Mouse (Mus musculus): ENCODE data around the gene Itpkc. TPM values are rescaled to one million over a fixed set of nuclear protein-coding genes. Genes with fewer than 3 reads are reported as not detected.

Gene Itpkc
- polyA plus RNA-seq, 1 experiment: 4.1 TPM

- Histone ChIP-seq H3K27ac (ENCODE audit: control insufficient read depth, insufficient read depth, low read depth, low read length) (no peak within 1 kb of the TSS), H3K4me1 (ENCODE audit: control insufficient read depth, insufficient read depth, low read length) (peaks cover 10% of the 10 kb centered on the region), H3K4me3 (ENCODE audit: control insufficient read depth, low read depth, low read length) (no peak within 1 kb of the TSS), H3K27me3 (ENCODE audit: control insufficient read depth, insufficient read depth, low read length) (no peaks in the 10 kb centered on the region), H3K36me3 (ENCODE audit: control insufficient read depth, insufficient read depth, low read length) (no peaks in the 10 kb centered on the region)
- TF ChIP-seq POLR2A (IDR thresholded peaks at IDR 0.05; ENCODE audit: control insufficient read depth, low read depth, low read length) (no peak), CTCF (IDR thresholded peaks at IDR 0.05; ENCODE audit: control insufficient read depth, insufficient read depth, insufficient replicate concordance, low read depth, low read length) (no peak)
Observed at GRCm38 (mm10) chr7:27180837-27181695, 47.4 kb downstream of the Itpkc start, which contains the start of the genes Gm21983 and Mia. Gene Gm21983 (minus strand): TSS chr7:27181086. Gene Mia (minus strand): TSS chr7:27181157.

DNA sequence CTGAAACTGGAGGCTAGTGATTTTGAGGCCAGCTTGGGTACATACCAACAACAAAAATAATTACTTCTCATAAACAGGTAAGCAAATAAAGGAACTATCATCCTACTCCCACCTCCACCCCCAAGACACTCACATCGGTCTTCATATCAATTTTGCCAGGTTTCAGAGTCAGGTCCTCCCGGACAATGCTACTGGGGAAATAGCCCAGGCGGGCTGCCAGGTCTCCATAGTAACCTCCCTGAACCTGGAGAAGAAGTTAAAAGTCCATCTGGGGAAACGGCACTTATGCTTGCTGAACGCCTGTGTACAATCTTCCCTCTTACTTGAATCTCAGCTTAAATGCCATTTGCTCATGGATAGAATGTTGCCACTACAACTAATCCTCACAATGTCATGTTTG lies 48.4 kb downstream of the Itpkc start:
- H3K4me3 ChIP-seq (ENCODE audit: control insufficient read depth, low read depth, low read length): no peak overlapping the region
- peaks cover 10% of the 10 kb centered on the region for H3K4me1 ChIP-seq (ENCODE audit: control insufficient read depth, insufficient read depth, low read length)
- TF ChIP-seq CTCF (IDR thresholded peaks at IDR 0.05; ENCODE audit: control insufficient read depth, insufficient read depth, insufficient replicate concordance, low read depth, low read length): no peak
- no peak for TF ChIP-seq POLR2A (IDR thresholded peaks at IDR 0.05; ENCODE audit: control insufficient read depth, low read depth, low read length)
- no peaks in the 10 kb centered on the region for H3K27me3 ChIP-seq (ENCODE audit: control insufficient read depth, insufficient read depth, low read length)
- no peak overlapping the region for H3K27ac ChIP-seq (ENCODE audit: control insufficient read depth, insufficient read depth, low read depth, low read length)
- H3K36me3 ChIP-seq (ENCODE audit: control insufficient read depth, insufficient read depth, low read length): no peaks in the 10 kb centered on the region

DNA sequence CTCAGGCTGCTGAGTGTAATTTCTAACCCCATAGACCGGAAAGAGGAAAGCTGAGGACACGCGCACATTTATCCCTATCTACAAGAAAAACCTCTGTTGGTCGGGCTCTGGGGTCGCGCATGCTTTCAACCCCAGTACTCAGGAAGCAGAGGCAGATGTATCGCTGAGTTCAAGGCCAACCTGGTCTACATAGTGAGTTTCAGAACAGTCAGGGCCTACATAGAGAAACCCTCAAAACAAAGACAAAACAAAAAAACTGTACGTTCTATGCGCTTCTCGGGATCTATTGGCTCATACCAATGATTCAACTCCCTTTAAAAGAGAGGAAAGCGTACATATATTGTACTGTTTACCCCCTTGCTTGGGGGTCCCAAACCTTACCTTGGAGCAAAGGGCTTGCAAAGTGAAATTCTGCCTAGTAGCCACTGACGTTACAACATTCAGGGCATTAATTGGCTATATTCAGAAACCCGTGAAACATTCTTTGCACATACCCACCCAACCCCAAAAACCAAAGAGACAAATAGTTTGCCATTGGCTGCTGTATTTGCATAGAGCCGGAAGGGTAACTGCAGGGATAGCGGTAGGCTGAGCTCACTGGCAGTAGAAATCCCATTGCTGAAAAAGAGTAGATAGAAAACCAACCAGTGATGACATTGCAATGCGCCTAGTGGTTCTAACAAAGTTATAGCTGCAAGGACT lies 49.1 kb downstream of the Itpkc start:
- Histone ChIP-seq H3K27me3 (ENCODE audit: control insufficient read depth, insufficient read depth, low read length) (no peaks in the 10 kb centered on the region), H3K27ac (ENCODE audit: control insufficient read depth, insufficient read depth, low read depth, low read length) (peak overlapping the region; percentile 45), H3K4me1 (ENCODE audit: control insufficient read depth, insufficient read depth, low read length) (peaks cover 10% of the 10 kb centered on the region), H3K36me3 (ENCODE audit: control insufficient read depth, insufficient read depth, low read length) (no peaks in the 10 kb centered on the region), H3K4me3 (ENCODE audit: control insufficient read depth, low read depth, low read length) (peak overlapping the region; percentile 93)
- TF ChIP-seq POLR2A (IDR thresholded peaks at IDR 0.05; ENCODE audit: control insufficient read depth, low read depth, low read length) (no peak), CTCF (IDR thresholded peaks at IDR 0.05; ENCODE audit: control insufficient read depth, insufficient read depth, insufficient replicate concordance, low read depth, low read length) (no peak)

- peak within 1 kb of the TSS; percentile 78 for H3K27ac ChIP-seq (ENCODE audit: control insufficient read depth, insufficient read depth, low read depth, low read length)
- H3K36me3 ChIP-seq (ENCODE audit: control insufficient read depth, insufficient read depth, low read length): no peaks in the 10 kb centered on the region
- TF ChIP-seq CTCF (IDR thresholded peaks at IDR 0.05; ENCODE audit: control insufficient read depth, insufficient read depth, insufficient replicate concordance, low read depth, low read length) (peak; percentile 42; the same call in 1 of the 2 replicates), POLR2A (IDR thresholded peaks at IDR 0.05; ENCODE audit: control insufficient read depth, low read depth, low read length) (peak; percentile 40)
- peak within 1 kb of the TSS; percentile 93 for H3K4me3 ChIP-seq (ENCODE audit: control insufficient read depth, low read depth, low read length)
- no peaks in the 10 kb centered on the region for H3K27me3 ChIP-seq (ENCODE audit: control insufficient read depth, insufficient read depth, low read length)
- H3K4me1 ChIP-seq (ENCODE audit: control insufficient read depth, insufficient read depth, low read length): peaks cover 10% of the 10 kb centered on the region
Observed at GRCm38 (mm10) chr7:27178324-27179216, 49.9 kb downstream of the Itpkc start, which contains the start of gene Rab4b. Gene Rab4b (minus strand): TSS chr7:27178896.

GRCm38 (mm10) chr7:27177942-27178323 lies 50.5 kb downstream of the Itpkc start:
- TF ChIP-seq CTCF (IDR thresholded peaks at IDR 0.05; ENCODE audit: control insufficient read depth, insufficient read depth, insufficient replicate concordance, low read depth, low read length) (no peak), POLR2A (IDR thresholded peaks at IDR 0.05; ENCODE audit: control insufficient read depth, low read depth, low read length) (no peak)
- Histone ChIP-seq H3K4me3 (ENCODE audit: control insufficient read depth, low read depth, low read length) (peak overlapping the region; percentile 93), H3K36me3 (ENCODE audit: control insufficient read depth, insufficient read depth, low read length) (no peaks in the 10 kb centered on the region), H3K4me1 (ENCODE audit: control insufficient read depth, insufficient read depth, low read length) (peaks cover 10% of the 10 kb centered on the region), H3K27ac (ENCODE audit: control insufficient read depth, insufficient read depth, low read depth, low read length) (peak overlapping the region; percentile 54), H3K27me3 (ENCODE audit: control insufficient read depth, insufficient read depth, low read length) (no peaks in the 10 kb centered on the region)

GRCm38 (mm10) chr7:27174896-27175295 lies 53.6 kb downstream of the Itpkc start:
- TF ChIP-seq POLR2A (IDR thresholded peaks at IDR 0.05; ENCODE audit: control insufficient read depth, low read depth, low read length): no peak
- TF ChIP-seq CTCF (IDR thresholded peaks at IDR 0.05; ENCODE audit: control insufficient read depth, insufficient read depth, insufficient replicate concordance, low read depth, low read length): no peak
- peak overlapping the region; percentile 42 for H3K27ac ChIP-seq (ENCODE audit: control insufficient read depth, insufficient read depth, low read depth, low read length)
- H3K27me3 ChIP-seq (ENCODE audit: control insufficient read depth, insufficient read depth, low read length): no peaks in the 10 kb centered on the region
- H3K4me3 ChIP-seq (ENCODE audit: control insufficient read depth, low read depth, low read length): no peak overlapping the region
- no peaks in the 10 kb centered on the region for H3K36me3 ChIP-seq (ENCODE audit: control insufficient read depth, insufficient read depth, low read length)
- peaks cover 6% of the 10 kb centered on the region for H3K4me1 ChIP-seq (ENCODE audit: control insufficient read depth, insufficient read depth, low read length)
